Mouse (Mus musculus): Measurements from ENCODE around the gene Selenon.

Gene Selenon

DNA sequence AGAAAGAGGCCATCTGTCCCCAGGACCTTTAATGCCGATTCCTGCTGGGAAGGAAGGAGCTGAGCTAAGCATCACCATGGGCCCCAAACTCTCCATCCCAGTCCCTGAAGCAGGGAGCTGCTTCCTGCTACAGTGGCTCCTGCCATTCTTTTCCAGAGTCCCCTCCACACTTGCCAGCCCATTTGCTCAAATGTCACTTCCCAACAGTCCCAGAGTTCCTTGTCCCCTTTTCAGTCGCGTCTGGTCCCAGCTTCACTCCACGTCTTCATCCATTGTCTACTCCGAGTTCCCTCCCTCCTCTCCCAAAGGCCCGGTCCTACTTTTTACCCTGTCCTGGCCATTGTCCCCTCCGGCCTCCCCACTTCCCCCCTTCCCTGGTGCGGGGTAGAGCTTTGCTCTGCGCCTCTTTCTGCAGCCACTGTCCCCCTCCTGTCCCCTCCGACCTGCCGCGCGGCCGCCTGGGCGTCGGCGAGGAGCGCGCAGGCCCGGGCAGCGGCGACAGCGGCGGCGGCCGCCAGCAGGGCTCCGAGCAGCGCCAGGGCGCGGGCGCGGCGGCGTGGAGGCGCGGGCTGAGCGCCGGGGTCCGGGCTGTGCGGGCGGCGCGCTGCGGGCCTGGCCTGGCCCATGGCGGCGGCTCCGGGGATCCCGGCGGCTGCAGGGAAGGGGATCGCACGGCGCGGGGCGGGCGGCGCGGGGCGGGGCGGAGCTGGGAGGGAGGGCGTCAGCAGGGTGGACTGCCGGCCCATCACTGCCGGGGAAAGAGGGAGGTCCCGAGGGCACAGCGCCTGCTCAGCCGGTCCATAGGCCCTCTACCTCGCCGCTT, at the start of gene Selenon:
Gene Selenon, minus strand, starts transcription at position 673 of the 823 bp plus-strand sequence.
- peak; percentile 70 for DNase-seq

DNA sequence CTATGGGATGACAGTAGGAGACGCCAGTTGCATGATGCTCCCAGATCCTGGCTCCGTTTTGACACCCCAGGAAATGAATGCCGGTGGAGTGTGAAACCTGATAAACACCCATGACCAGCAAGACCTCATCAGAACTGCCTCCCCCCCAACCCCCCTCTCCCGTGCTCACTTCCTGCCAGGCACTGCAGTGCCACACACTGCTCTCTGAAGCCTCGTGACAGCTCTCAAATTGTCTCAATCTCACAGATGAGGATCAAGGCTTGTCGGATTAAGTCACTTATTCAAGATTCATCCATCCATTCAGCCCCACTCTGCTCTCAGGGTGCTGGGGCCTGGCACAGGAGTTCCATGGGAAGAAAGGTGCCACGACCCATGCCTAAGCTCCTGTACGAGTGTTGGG, 49.4 kb upstream of the Selenon start:
- no peak for DNase-seq

DNA sequence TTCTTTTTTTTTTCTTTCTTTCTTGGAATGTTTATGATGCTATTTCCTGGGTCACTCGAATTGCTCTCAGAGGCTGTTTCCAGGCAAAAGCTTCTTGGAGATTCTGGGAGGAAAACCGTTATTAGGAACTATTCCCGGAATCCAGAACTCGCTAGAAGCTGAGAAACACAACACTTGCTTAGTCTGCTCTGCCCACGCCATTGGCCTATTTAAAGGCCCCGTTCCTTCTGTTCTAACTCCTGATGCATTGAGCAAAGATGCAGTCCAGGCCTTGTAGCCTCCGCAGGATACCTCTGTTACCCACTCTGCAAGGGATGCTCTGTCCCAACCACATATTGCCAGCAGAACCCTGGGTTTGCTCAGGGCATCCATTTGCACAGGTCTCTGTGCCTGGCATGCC, 48.8 kb upstream of the Selenon start:
- DNase-seq: no peak

DNA sequence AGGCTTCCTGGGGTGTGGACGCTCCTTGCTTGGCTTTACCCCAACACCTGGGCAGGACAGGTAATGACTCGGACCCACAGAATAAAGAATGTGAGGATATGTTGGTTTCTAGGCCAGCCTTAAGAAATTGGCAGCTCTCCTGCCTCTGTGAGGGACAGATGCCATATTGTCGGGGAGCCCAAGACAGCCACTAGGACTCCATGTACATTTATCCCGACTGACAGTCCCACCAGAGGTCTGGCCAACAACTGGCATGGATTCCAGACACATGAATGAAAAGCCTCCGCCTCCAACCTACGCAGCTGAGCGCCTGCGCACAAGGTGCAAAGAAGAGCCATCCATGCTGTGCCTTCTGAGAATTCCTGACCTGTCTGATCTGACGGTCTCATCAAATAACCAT, 48.1 kb upstream of the Selenon start:
- DNase-seq: no peak

DNA sequence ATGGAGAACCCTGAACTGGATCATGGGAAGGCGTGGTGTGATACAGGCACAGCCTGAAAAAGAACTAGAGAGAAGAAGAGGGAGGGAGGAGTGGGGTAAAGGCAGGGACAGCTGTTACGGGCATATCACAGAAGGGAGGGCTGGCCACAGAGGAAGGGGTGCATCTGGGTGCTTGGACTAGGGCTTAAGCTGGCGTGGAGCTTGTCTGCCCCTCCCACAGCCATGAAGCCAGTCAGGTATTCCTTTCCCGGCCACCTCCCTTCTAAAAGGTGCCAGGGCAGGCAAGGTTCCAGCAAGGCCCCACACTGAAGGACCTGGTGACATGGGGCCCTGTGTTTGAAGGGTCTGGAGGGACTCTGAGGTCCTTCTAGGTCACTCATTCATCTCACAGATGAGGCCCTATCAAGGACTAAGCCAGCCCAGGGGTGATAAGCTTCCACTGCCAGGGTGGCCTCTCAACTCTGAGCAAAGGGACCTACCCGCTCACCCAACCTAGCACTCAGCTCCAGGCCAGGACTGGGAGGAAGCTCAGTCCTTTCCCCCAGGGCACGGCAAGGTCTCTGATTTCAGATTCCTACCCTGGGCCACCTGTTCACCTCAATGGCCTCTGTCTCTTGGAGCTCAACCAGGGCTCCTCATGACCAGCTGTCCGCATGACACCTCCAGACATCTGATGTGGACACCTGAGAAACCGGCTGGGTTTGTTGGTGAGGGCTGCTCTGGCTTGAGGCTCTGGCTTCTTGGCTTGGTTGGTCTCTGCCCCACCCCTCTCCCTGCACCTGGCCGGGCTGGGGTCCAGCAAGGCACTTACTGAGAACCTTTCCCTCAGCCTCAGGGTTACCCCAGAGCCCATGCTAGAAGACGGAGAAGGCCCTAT, 45.1 kb upstream of the Selenon start:
- DNase-seq: no peak

DNA sequence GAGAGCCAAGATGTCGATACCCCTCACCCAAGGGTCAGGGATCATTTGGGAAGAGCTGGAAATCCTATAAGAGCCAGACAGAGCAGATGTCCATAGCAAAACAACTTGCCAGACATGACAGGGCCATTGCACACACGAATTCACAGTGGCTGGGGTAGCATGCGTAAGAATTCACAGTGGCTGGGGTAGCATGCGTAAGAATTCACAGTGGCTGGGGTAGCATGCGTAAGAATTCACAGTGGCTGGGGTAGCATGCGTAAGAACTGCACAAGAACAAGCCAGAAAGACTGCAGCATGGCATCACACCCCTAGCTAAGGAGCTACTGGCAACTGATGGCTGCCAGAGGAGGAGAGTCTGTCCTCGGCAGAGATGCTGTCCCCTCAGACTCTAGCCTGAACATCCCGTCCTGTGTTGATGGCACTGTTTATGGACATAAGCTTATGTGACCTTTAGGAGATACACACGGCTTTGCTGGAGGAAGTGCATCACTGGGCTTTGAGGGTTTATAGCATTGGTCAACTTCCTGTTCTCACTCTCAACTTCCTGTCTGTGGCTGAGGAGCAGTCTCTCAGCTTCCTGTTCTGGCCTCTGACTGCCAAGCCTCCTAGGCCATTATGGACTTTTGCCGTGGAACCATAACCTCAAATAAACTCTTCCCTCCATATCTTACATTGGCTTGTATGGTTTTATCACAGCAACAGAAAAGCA, 42.9 kb upstream of the Selenon start:
- DNase-seq: no peak

DNA sequence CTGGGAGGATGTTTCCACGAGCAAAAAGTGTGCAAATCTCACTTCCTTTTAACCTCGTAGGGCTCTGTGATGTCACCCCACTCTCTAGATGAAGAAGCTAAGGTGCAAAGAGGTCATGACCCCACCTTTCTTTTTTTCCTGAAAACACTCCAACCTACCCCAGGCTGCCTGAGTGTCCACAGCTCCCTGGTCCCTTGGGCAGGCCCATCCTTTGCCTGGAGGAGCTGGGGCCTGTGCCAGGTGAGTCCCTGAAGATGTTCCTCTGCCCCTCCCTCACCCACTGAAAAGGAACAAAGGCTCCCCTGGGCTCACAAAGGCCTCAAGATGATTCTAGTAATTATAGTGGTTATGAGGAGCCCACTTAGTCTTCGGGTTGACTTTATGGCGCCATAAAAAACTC, 40.5 kb upstream of the Selenon start:
- no peak for DNase-seq

DNA sequence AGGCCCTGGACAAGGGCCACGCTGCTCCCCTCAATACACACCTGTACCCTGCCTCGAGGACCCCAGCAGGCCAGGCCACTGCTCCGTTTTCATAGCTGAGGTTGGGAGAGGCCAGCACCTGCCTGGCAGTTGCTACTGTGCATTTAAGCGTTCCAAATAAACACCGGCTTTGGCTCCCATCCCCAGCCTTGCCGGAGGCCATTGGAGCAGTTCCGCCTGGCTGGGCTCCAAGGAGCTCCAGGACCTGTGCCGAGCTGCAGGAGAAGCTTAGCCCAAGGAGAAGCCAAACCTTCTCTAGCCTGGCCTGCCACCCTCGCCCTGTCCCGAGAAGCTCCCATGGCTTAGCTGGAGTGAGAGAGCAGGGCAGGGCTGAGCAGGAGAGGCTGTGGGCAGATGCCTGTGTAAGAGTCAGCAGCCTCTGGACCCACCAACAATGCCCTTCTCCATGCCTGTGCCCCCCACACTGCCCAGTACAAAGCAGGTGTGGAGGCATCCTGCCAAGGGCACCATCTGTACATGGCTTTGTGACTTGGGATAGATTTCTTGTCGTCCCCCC, 39.6 kb upstream of the Selenon start:
- peak; percentile 56 for DNase-seq

DNA sequence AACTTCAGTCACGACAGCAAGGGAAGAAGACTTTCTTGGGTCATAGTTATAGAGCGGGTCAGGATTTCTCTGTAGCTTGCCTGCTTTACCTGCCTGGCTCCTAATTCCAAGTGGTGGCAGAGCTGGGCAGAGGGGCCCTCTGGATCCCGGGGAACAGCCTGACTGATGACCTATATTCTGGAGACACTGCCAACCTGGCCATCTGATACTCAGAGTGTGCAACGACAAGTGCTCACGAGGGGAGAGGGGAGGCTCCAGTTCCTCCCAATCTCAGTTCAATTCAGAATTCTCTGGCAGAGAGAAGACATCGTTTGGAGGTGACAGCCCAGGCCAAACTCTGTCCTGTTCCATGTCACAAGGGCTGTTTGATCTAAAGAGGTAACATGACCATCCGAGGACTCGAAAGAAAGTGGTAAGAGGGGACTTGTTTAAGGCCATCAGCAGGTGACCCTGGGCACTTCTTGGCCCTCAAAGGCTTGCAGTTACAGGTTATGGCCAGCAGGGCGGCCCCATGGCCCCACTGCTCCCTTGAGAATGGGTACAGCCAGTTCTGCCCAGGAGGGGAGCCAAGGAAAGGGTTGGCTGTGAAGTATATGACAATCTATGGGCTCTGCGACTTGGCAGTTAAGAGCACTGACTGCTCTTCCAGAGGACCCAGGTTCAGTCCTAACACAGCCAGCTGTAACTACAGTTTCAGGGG, 38.4 kb upstream of the Selenon start:
- DNase-seq: no peak

DNA sequence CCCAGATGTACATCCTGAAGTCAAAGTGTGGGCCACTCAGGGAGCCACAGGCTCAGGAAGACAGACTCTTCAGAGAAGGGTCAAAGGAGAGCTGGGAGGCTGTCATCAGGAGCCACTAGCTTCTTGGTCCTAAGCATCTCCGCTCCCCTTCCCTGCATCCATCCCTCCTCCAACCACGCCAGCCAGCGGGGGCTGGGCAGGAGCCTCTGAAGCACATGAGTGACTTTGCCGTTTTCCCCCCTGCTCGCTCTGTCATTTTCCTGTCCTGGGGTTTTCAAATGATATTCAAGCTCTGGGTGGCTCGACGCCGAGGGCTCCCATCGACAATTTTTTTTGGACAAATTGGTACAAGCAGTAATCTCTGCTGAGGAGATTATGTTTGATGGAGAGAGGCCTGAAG, 37.8 kb upstream of the Selenon start:
- DNase-seq: no peak

DNA sequence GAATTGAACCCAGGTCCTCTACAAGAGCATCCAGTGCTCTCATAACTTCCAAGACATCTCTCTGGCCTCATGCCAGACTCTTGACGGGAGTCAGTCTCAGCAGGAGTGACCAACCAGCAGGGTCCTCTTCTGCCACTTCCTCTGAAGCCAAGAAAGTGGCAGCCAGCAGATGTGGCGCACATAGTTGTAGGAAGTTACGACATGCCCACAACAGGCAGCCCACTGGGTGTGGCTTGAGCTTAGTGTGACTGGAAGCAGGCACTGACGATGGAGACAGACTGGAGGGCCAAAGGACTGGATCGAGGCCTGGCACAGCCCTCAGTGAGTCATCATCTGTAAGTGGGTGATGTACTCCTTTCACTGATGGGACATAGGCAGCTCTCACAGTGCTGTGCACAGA, 37.0 kb upstream of the Selenon start:
- no peak for DNase-seq

DNA sequence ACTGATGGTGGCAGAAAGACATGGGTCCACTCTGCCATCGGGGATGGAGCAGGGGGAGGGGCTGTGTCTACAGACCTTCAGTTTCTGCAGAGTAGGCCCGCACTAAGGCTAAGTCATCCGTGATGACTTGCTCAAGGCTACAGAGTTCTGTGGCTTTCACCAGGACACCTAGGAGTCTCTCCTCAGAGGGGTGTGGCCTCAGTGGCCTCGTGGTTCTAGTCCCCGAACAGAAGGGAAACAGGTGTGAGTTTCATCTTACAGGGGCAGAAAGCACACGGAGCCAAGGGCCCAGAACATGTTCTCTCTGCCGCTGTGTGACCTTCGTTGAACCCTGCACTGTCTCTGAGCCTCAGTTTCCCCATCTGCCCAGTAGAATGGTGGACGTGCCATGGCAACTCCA, 36.3 kb upstream of the Selenon start:
- DNase-seq: no peak

DNA sequence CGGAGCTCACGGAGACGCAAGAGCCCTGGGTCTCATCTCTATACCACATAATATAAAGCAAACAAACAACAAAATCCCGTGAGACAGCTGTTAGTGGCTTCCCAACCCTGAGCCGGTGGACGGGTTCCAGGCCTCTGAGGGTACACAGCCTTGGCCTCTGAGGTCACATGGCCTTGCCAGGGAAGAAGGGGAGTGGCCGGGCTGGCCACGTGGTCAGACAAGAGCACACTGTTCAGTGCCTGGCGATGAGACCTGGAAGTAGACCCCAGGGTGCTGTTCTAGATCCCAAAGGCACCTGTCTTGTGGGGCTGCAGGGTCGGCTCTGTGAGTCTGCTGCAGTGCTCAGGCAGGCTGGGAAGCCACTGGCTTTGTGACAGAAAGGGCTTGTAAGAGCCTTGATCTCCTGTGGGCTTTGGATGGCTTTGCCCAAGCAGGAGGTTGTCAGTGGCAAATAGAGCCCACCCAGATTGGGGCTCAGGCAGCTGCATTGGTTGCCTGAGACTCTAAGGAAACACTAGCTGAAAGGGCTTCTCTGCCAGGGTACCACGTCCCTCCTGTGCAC, 35.8 kb upstream of the Selenon start:
- no peak for DNase-seq

DNA sequence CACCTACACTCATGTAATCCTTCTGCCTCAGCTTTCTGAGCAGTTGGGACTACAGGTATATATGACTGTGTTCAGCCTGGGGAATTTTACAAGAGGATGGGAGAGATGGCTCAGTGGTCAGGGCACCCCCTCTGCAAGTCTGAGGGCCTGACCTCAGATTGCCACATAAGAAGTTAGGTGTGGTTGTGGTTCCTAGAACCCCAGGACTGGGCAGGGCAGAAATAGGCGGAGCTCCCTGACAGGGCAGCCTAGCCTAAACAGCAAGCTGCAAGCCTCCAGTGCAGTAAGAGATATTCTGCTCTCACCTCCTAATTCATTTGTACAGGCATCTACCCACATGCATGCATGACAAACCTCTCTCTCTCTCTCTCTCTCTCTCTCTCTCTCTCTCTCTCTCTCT, 34.7 kb upstream of the Selenon start:
- DNase-seq: no peak

DNA sequence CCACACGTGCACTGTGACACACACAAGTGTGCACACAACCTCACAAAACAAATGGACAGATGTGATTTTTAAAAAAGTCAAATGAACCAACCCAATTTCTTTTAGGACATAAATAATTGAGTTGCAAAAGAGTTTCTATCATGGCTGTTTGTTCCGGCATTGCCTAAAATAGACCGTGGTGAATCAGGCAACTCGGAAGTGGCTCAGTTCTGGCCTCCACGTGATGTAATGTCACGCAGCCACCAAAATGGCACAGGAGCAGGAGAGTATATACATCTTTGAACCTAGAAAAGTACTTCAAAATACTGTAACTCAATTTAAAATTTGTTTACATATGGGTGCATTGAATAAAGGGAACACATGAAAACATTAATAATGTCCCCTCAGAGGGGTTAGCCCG, 34.2 kb upstream of the Selenon start:
- DNase-seq: no peak

DNA sequence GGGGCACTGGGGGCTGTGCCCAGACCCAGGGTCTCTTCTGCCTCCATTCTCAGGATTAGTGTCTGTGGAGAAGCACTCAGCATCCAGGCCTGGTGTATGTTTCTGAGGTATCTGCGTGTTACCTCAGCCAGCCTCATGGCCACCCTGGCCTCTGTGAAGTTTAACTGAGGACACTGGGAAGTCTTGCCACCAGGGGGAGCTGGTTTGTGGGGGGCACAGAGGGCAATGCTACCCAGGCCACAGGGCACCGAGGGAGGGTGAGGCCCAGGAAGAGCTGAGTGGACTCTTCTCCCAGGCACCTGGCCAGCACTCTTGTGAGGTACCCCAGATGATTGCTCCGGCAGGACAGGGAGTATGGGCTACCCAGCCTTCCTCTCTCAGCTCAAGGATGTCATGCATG, 31.5 kb upstream of the Selenon start:
- DNase-seq: peak; percentile 34

DNA sequence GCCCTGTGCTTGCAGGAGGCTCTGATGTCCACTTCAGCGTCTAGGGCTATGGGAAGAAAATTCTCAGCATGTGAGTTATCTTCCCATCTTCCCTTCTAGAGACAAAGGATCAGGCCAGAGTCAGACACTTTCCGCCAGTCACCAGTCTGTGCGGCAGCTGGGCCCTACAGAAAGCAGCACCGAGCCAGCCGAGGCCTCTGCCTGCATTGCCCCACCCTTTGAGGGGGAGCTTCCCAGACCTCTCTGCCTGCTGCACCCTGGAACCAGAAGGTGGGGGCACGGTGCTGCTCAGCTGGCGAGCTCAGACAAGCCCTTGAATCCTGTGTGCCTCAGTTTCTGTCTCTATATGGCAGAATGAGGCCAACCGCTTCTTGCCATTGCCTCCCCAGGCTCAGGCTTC, 29.4 kb upstream of the Selenon start:
- no peak for DNase-seq

DNA sequence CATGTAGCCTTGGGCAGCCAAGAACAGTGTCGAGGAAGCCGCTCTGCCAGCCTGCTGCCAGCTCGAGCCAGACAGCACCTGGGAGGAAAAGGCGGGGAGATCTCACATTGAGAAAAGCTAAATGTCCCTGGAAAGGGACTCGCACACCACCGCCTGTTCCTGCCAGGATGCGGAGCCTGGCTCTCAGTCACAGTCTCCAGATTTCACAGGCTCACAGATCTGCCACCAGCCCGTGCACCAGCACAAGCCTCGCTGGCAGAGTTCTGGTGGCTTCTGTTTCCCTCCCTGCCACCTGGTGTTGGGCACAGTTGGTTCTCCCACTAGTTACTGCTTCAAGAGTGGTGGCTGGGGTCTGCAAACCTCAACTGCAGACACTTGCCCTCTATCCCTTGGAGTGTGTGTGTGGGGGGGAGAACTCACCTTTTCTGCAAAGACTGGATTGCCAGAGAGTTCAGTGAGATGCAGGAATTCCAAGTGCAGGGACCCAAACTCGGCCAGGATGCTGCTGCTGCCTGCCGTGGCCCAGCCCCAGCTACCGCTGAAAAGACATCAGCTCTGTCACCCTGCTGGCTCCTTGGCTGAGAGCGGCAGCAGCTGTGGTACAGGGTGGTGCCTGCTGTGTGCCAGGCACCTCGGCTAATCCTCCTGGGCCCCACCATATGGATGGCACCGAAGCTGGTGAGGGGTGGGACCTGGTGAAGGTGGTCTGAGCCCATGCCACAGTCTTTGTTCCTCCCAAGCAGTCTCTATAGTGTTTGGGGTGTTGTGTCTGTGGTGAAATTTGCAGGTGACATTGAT, 28.6 kb upstream of the Selenon start:
- DNase-seq: peak; percentile 53

DNA sequence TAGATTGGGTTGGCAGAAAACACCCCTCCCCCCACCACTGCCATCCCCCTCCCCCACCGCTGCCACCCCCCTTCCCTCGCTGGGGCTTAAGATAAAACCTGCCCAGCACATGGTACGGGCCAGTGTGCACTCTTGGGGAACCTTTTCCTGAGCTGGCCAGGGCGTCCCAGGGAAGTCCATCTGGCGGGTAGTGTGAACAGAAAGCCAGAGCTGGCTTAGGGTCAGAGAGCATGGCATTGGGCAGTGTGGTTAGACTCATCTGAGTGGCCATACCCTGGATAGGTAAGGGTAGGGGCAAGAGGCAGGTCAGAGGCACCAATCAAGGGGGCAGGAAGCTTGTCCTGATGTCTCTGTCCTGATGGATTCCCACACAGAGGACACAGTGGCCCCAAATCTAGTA, 27.7 kb upstream of the Selenon start:
- DNase-seq: no peak

DNA sequence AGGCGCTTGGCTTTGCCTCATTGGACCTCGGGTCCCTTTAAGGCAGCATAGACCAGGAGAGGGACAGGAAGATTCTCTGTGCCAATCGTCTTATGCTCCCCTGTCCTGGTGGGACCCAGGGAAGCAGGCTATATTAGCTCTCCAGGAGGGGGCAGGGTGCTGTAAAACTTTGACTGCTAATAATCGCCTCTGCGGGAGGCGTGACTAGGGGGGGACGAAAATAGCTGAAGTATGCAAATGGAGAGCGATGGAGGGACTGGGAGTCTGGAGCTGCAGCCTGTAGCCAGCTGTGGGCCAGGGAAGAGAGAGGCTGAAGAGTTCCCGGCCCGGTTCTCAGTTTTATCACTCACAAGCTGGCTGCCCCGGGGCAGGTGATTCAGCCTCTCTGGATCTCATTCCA, 27.2 kb upstream of the Selenon start:
- no peak for DNase-seq

DNA sequence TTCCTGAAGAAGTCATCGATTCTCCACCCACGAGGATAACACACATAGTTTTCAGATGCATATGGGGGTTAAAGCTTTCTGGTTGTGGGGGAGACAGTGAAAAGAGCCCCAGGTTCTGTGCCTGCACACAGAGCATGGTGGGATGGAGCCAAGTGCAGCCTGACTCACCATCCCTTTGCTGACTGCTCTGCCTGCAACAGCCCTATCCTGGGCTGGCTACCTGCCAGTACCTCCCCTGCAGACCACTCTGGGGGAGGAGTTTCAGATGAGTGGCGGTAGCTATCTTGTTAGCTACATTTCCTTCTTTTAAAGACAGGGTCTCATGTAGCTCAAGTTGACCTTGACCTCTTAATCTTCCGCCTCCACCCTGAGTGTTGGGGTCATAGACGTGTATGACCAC, 26.4 kb upstream of the Selenon start:
- DNase-seq: no peak
